Mouse (Mus musculus) regulatory T cell (primary cell): ENCODE measurements around the gene Rsrc2.

ENCODE experiments used
- in situ Hi-C: fragments of 300-600 bp; cut with MboI, MseI; formaldehyde crosslinking; loops from one replicate; pipeline ENCODE4 v1.15.1; 2025; ENCODE audit warnings: high pct_unique_total_duplicates

The Rsrc2 gene

GRCm38 (mm10) chr5:123696961-123697360 is 52.3 kb downstream of the Rsrc2 start:
- in situ Hi-C loops, result no loop called here

- in situ Hi-C loops, result no loop called here
These were observed 53.0 kb downstream of the Rsrc2 start for GRCm38 (mm10) chr5:123696244-123696643.

GRCm38 (mm10) chr5:123694468-123694867 is 54.7 kb downstream of the Rsrc2 start:
- in situ Hi-C loops, result loop anchor here (5.0 kb wide), 1 partner anchor 42 kb away; no protein-coding TSS in a partner anchor

- in situ Hi-C loops, result no loop called here
These were observed 64.7 kb downstream of the Rsrc2 start, which contains the start of gene Clip1 for GRCm38 (mm10) chr5:123684221-123685144. Gene Clip1 (minus strand): TSS chr5:123684618.

- in situ Hi-C loops, result no loop called here
These were observed 65.6 kb downstream of the Rsrc2 start for GRCm38 (mm10) chr5:123683377-123684220.

- in situ Hi-C loops, result no loop called here
These were observed 66.2 kb downstream of the Rsrc2 start for GRCm38 (mm10) chr5:123683043-123683376.

GRCm38 (mm10) chr5:123682372-123682771 is 66.8 kb downstream of the Rsrc2 start:
- in situ Hi-C loops, result no loop called here

- in situ Hi-C loops, result no loop called here
These were observed 69.5 kb downstream of the Rsrc2 start for GRCm38 (mm10) chr5:123679546-123680263.

- in situ Hi-C loops, result no loop called here
These were observed 70.1 kb downstream of the Rsrc2 start for GRCm38 (mm10) chr5:123679106-123679505.
